In the genomic region with DNA sequence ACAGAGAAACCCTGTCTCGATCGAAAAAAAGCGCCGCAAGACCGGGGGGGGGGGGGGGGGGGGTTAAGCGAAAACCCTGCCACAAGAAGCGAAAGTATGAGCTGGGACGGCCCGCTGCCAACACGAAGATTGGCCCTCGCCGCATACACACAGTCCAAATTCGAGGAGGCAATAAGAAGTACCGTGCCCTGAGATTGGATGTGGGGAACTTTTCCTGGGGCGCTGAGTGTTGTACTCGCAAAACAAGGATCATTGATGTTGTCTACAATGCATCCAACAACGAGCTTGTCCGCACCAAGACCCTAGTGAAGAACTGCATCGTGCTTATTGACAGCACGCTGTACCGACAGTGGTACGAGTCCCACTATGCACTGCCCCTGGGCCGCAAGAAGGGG, we compare ENCODE assay signal across 8 mouse cellular contexts. TPM values are rescaled to one million over a fixed set of nuclear protein-coding genes. Genes with fewer than 3 reads are reported as not detected.
DNase-seq lines count a peak whose midpoint lies in the region; ATAC-seq and TF ChIP-seq lines count a peak whose summit lies in the region.
"Not testable (repeated sequence)": the region's sequence is repeated elsewhere in the genome, so short reads cannot be mapped to it uniquely, and the experiment has no call there.

No protein-coding gene starts in this region.

- not testable (repeated sequence) for H3K9me3 ChIP-seq in forebrain, embryonic 16.5 days (ENCODE audit: control insufficient read depth, low read length); hindbrain, embryonic 10.5 days; kidney, embryonic 15.5 days (replicated peaks); liver, embryonic 14.5 days (ENCODE audit: control insufficient read depth, low read length); midbrain, embryonic 13.5 days; stomach, embryonic 14.5 days (ENCODE audit: control insufficient read depth, low read depth, low read length)

- H3K27me3 ChIP-seq in forebrain, embryonic 16.5 days (replicated peaks; ENCODE audit: control insufficient read depth, insufficient read depth, low read length); hindbrain, embryonic 10.5 days (ENCODE audit: insufficient read depth, poor library complexity, severe bottlenecking); kidney, embryonic 15.5 days; liver, embryonic 14.5 days (ENCODE audit: control insufficient read depth, insufficient read depth, low read length); midbrain, embryonic 13.5 days; stomach, embryonic 14.5 days (ENCODE audit: control insufficient read depth, insufficient read depth, low read length): not testable (repeated sequence)

- TF ChIP-seq POLR2A in cortical plate, adult 2 months (IDR thresholded peaks at IDR 0.05; ENCODE audit: extremely low read depth, insufficient read depth, low read length) = not testable (repeated sequence)

- not testable (repeated sequence) for H3K36me3 ChIP-seq in forebrain, embryonic 16.5 days (ENCODE audit: control insufficient read depth, insufficient read depth); kidney, embryonic 15.5 days; liver, embryonic 14.5 days (replicated peaks; ENCODE audit: control insufficient read depth, insufficient read depth, low read depth); midbrain, embryonic 13.5 days; stomach, embryonic 14.5 days (ENCODE audit: control insufficient read depth, insufficient read depth, low read length)
- peaks cover 18% of the 10 kb centered on the region for H3K36me3 ChIP-seq in hindbrain, embryonic 10.5 days

- H3K9ac ChIP-seq in forebrain, embryonic 16.5 days (replicated peaks; ENCODE audit: low read depth, low read length) = peak overlapping the region; percentile 53
- H3K9ac ChIP-seq in kidney, embryonic 15.5 days = peak overlapping the region; percentile 97
- peak overlapping the region; percentile 85 for H3K9ac ChIP-seq in liver, embryonic 14.5 days (replicated peaks)
- H3K9ac ChIP-seq in midbrain, embryonic 13.5 days (replicated peaks) = peak overlapping the region; percentile 93; the same call in 1 of the 2 replicates
- H3K9ac ChIP-seq in stomach, embryonic 14.5 days (replicated peaks; ENCODE audit: low read depth, low read length) = not testable (repeated sequence)

- 32% methylated on average over 20 of the region's 23 CpGs for WGBS in forebrain, embryonic 16.5 days
- 34% methylated on average over 23 of the region's 23 CpGs for WGBS in hindbrain, embryonic 10.5 days
- WGBS in kidney, embryonic 15.5 days = 30% methylated on average over 23 of the region's 23 CpGs
- 16% methylated on average over 21 of the region's 23 CpGs for WGBS in liver, embryonic 14.5 days (ENCODE audit: insufficient replicate concordance)
- 44% methylated on average over 19 of the region's 23 CpGs for WGBS in midbrain, embryonic 13.5 days
- 35% methylated on average over 21 of the region's 23 CpGs for WGBS in stomach, embryonic 14.5 days

- not testable (repeated sequence) for TF ChIP-seq EP300 in liver, embryonic 14.5 days (IDR thresholded peaks at IDR 0.05; ENCODE audit: low read depth)

- peak overlapping the region; percentile 50 for H3K4me2 ChIP-seq in forebrain, embryonic 16.5 days (ENCODE audit: low read length)
- H3K4me2 ChIP-seq in kidney, embryonic 15.5 days = peak overlapping the region; percentile 60
- peak overlapping the region; percentile 70 for H3K4me2 ChIP-seq in liver, embryonic 14.5 days (ENCODE audit: low read depth)
- peak overlapping the region; percentile 65 for H3K4me2 ChIP-seq in midbrain, embryonic 13.5 days (replicated peaks)
- H3K4me2 ChIP-seq in stomach, embryonic 14.5 days (replicated peaks; ENCODE audit: low read depth, low read length) = 0 out of 2 replicates have a peak overlapping the region, but pooled peaks have one; percentile 16

- ATAC-seq in forebrain, embryonic 16.5 days; kidney, embryonic 15.5 days (replicated peaks; ENCODE audit: low FRiP score); liver, embryonic 14.5 days (ENCODE audit: insufficient read depth); midbrain, embryonic 13.5 days; stomach, embryonic 14.5 days (ENCODE audit: insufficient number of reproducible peaks, insufficient read depth, low FRiP score, low read depth): not testable (repeated sequence)

- not testable (repeated sequence) for H3K4me1 ChIP-seq in cortical plate, adult 2 months (ENCODE audit: control insufficient read depth, insufficient read depth, low read length); forebrain, embryonic 16.5 days (replicated peaks; ENCODE audit: control insufficient read depth, insufficient read depth, low read length); hindbrain, embryonic 10.5 days (replicated peaks); kidney, embryonic 15.5 days; midbrain, embryonic 13.5 days (replicated peaks); stomach, embryonic 14.5 days (ENCODE audit: control insufficient read depth, insufficient read depth, low read length)
- H3K4me1 ChIP-seq in liver, embryonic 14.5 days (replicated peaks; ENCODE audit: control insufficient read depth in 2 of 2, insufficient read depth in 2 of 2, low read length in 1 of 2) = peaks cover 9 to 14% of the 10 kb centered on the region in 2 experiments

- H3K4me3 ChIP-seq in cortical plate, adult 2 months (ENCODE audit: insufficient read depth, low read length) = peak overlapping the region; percentile 93
- peak overlapping the region; percentile 89 for H3K4me3 ChIP-seq in forebrain, embryonic 16.5 days (replicated peaks; ENCODE audit: low read length)
- H3K4me3 ChIP-seq in hindbrain, embryonic 10.5 days = peak overlapping the region; percentile 98
- H3K4me3 ChIP-seq in kidney, embryonic 15.5 days (replicated peaks) = peak overlapping the region; percentile 94
- H3K4me3 ChIP-seq in liver, embryonic 14.5 days (ENCODE audit: insufficient read depth in 1 of 2, low read depth in 2 of 2, low read length in 2 of 2) = peak overlapping the region; percentile 69 to 95
- peak overlapping the region; percentile 94 for H3K4me3 ChIP-seq in midbrain, embryonic 13.5 days (replicated peaks)
- H3K4me3 ChIP-seq in stomach, embryonic 14.5 days (ENCODE audit: low read depth, low read length) = peak overlapping the region; percentile 81

- H3K27ac ChIP-seq in cortical plate, adult 2 months (ENCODE audit: insufficient read depth, low read length); forebrain, embryonic 16.5 days (ENCODE audit: low read length); kidney, embryonic 15.5 days: not testable (repeated sequence)
- H3K27ac ChIP-seq in hindbrain, embryonic 10.5 days = peak overlapping the region; percentile 99
- H3K27ac ChIP-seq in liver, embryonic 14.5 days = peak overlapping the region; percentile 67
- 0 out of 2 replicates have a peak overlapping the region, but pooled peaks have one; percentile 94 for H3K27ac ChIP-seq in midbrain, embryonic 13.5 days
- peak overlapping the region; percentile 91 for H3K27ac ChIP-seq in stomach, embryonic 14.5 days (ENCODE audit: low read length)

- TF ChIP-seq CTCF in cortical plate, adult 2 months (IDR thresholded peaks at IDR 0.05; ENCODE audit: extremely low read depth, insufficient read depth, low read length); liver, embryonic 14.5 days (IDR thresholded peaks at IDR 0.05; ENCODE audit: low read depth): not testable (repeated sequence)

- peak; percentile 34 to 37 for DNase-seq in B cell, adult 2 months
- DNase-seq in hindbrain, embryonic 10.5 days (ENCODE audit: low spot score); liver, embryonic 14.5 days (ENCODE audit: low read depth in 3 of 3, low spot score in 3 of 3): not testable (repeated sequence)

RNA-seq across cellular contexts. Expression of a gene that starts 4.6 kb away (rescaled TPM):
- polyA plus RNA-seq in cortical plate, adult 2 months (2012; rRNA removed) = 67.3 and 68.3 TPM in 2 replicates
- polyA plus RNA-seq in forebrain, embryonic 16.5 days (2015; fragmentation: Nextera tagmentation; extraction: Ambion mirVana) = 42.5 and 50.6 TPM in 2 replicates
- 31.9 and 36.3 TPM in 2 replicates for polyA plus RNA-seq in hindbrain, embryonic 10.5 days (2016; fragmentation: Nextera tagmentation; extraction: Ambion mirVana)
- 32.4 and 32.6 TPM in 2 replicates for polyA plus RNA-seq in kidney, embryonic 15.5 days (2015; fragmentation: Nextera tagmentation; extraction: Ambion mirVana)
- polyA plus RNA-seq in liver, embryonic 14.5 days (2012; rRNA removed) = 21.6 and 25.9 TPM in 2 replicates
- 11.6 and 14.4 TPM in 2 replicates for polyA plus RNA-seq in liver, embryonic 14.5 days (2014; fragmentation: Nextera tagmentation; extraction: Ambion mirVana)
- 42.3 and 46.1 TPM in 2 replicates for polyA plus RNA-seq in midbrain, embryonic 13.5 days (2015; fragmentation: Nextera tagmentation; extraction: Ambion mirVana)
- 69.7 and 71.6 TPM in 2 replicates for polyA plus RNA-seq in stomach, embryonic 14.5 days (2014; fragmentation: Nextera tagmentation; extraction: Ambion mirVana)

RNA-seq across cellular contexts. Expression of a gene that starts 19.7 kb away (rescaled TPM):
- polyA plus RNA-seq in cortical plate, adult 2 months (2012; rRNA removed) = 11.1 and 12.0 TPM in 2 replicates
- polyA plus RNA-seq in forebrain, embryonic 16.5 days (2015; fragmentation: Nextera tagmentation; extraction: Ambion mirVana) = 16.0 and 17.9 TPM in 2 replicates
- 16.8 and 20.8 TPM in 2 replicates for polyA plus RNA-seq in hindbrain, embryonic 10.5 days (2016; fragmentation: Nextera tagmentation; extraction: Ambion mirVana)
- 6.1 and 6.3 TPM in 2 replicates for polyA plus RNA-seq in kidney, embryonic 15.5 days (2015; fragmentation: Nextera tagmentation; extraction: Ambion mirVana)
- polyA plus RNA-seq in liver, embryonic 14.5 days (2012; rRNA removed) = 0.76 and 0.83 TPM in 2 replicates
- 0.48 and 0.75 TPM in 2 replicates for polyA plus RNA-seq in liver, embryonic 14.5 days (2014; fragmentation: Nextera tagmentation; extraction: Ambion mirVana)
- 14.6 and 17.0 TPM in 2 replicates for polyA plus RNA-seq in midbrain, embryonic 13.5 days (2015; fragmentation: Nextera tagmentation; extraction: Ambion mirVana)
- polyA plus RNA-seq in stomach, embryonic 14.5 days (2014; fragmentation: Nextera tagmentation; extraction: Ambion mirVana) = 10.7 and 13.8 TPM in 2 replicates

Comparison
In these comparisons a context has a peak if more than half of its experiments do, and no peak if none do; other contexts are left out.
1. H3K4me2 ChIP-seq: peak in every context shown above with its lines; median percentile 70 in liver, embryonic 14.5 days; 65 in midbrain, embryonic 13.5 days; 60 in kidney, embryonic 15.5 days; 50 in forebrain, embryonic 16.5 days; 16 in stomach, embryonic 14.5 days.